Mouse (Mus musculus): ENCODE results near the gene Aig1.

The Aig1 gene

GRCm38 (mm10) chr10:13844864-13845263 lies 23.9 kb downstream of the Aig1 start:
- DNase-seq = no peak

- DNase-seq = no peak
These were observed 25.0 kb downstream of the Aig1 start for GRCm38 (mm10) chr10:13843746-13844145.

GRCm38 (mm10) chr10:13842855-13843254 lies 25.9 kb downstream of the Aig1 start:
- no peak for DNase-seq

- DNase-seq = no peak
These were observed 30.2 kb downstream of the Aig1 start for GRCm38 (mm10) chr10:13838511-13839126.

GRCm38 (mm10) chr10:13837709-13838456 lies 30.9 kb downstream of the Aig1 start:
- no peak for DNase-seq

GRCm38 (mm10) chr10:13836956-13837355 lies 31.8 kb downstream of the Aig1 start:
- DNase-seq = no peak

GRCm38 (mm10) chr10:13835737-13836475 lies 32.9 kb downstream of the Aig1 start:
- DNase-seq = no peak

GRCm38 (mm10) chr10:13834056-13834455 lies 34.7 kb downstream of the Aig1 start:
- DNase-seq = no peak

GRCm38 (mm10) chr10:13833066-13833566 lies 35.7 kb downstream of the Aig1 start:
- no peak for DNase-seq

- no peak for DNase-seq
These were observed 36.2 kb downstream of the Aig1 start for GRCm38 (mm10) chr10:13832546-13833033.

GRCm38 (mm10) chr10:13827150-13827549 lies 41.6 kb downstream of the Aig1 start:
- DNase-seq = no peak

GRCm38 (mm10) chr10:13813591-13813990 lies 55.2 kb downstream of the Aig1 start:
- DNase-seq = no peak

- DNase-seq = no peak
These were observed 60.5 kb downstream of the Aig1 start for GRCm38 (mm10) chr10:13808291-13808690.

GRCm38 (mm10) chr10:13806806-13807205 lies 62.0 kb downstream of the Aig1 start:
- no peak for DNase-seq

GRCm38 (mm10) chr10:13801296-13801695 lies 67.5 kb downstream of the Aig1 start:
- no peak for DNase-seq

GRCm38 (mm10) chr10:13793458-13793857 lies 75.3 kb downstream of the Aig1 start:
- no peak for DNase-seq

GRCm38 (mm10) chr10:13792788-13793187 lies 76.0 kb downstream of the Aig1 start:
- no peak for DNase-seq

- DNase-seq = no peak
These were observed 79.2 kb downstream of the Aig1 start for GRCm38 (mm10) chr10:13789604-13790003.

- DNase-seq = no peak
These were observed 80.7 kb downstream of the Aig1 start for GRCm38 (mm10) chr10:13788057-13788456.

- DNase-seq = no peak
These were observed 86.0 kb downstream of the Aig1 start for GRCm38 (mm10) chr10:13782774-13783173.

- DNase-seq = no peak
These were observed 86.5 kb downstream of the Aig1 start for GRCm38 (mm10) chr10:13782235-13782757.

GRCm38 (mm10) chr10:13776014-13776413 lies 92.8 kb downstream of the Aig1 start:
- no peak for DNase-seq

GRCm38 (mm10) chr10:13775411-13775810 lies 93.4 kb downstream of the Aig1 start:
- no peak for DNase-seq
